Mouse (Mus musculus) frontal cortex, adult (tissue): Measurements from ENCODE around the gene Lrrc1.

Experiments
- ATAC-seq: cut with Nextera tagmentation; 2 replicates; pipeline ENCODE4 v1.9.2; 2017; ENCODE audit warnings: mild to moderate bottlenecking, moderate library complexity, mixed read lengths; ENCODE audit not compliant: low TSS enrichment

The Lrrc1 gene

DNA sequence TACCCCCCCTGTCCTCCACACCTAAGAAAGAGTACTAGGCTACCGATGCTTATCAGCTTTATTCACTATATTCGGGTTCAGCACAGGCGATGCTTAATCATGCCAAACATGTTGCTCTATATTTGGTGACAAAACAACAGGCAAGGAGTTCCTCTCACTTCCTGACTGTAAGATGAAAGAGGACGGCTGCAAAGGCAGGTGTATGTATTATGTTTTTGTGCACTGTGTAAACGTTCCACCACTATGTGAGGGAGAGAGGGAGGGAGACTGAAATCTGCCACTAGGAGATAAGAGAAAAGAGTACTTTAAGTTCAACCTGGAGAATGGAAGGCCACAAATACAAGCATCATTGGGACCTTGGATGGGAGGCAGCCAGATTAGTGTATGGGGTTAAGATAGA lies 77.7 kb downstream of the Lrrc1 start:
- no peak for ATAC-seq

DNA sequence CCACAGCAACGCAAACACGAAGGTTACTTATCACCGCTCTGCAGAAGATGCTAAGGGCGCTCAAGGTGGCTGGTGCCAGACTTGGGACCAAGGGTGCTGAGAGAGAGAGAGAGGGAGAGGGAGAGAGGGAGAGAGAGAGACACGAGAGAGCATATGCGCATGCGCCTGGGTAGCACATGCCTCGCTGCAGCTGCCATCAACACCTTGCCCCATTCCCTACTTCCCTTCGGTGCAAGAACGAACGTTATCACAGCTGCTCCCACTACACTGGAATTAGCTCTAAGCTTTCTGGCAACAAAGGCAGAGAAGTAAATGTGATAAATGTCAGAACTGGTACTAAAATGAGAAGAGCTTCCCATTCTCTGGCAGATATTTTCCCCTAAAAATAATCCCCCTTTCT lies 79.3 kb downstream of the Lrrc1 start:
- ATAC-seq, result 0 out of 2 replicates have a peak, but pooled peaks have one; percentile 47

DNA sequence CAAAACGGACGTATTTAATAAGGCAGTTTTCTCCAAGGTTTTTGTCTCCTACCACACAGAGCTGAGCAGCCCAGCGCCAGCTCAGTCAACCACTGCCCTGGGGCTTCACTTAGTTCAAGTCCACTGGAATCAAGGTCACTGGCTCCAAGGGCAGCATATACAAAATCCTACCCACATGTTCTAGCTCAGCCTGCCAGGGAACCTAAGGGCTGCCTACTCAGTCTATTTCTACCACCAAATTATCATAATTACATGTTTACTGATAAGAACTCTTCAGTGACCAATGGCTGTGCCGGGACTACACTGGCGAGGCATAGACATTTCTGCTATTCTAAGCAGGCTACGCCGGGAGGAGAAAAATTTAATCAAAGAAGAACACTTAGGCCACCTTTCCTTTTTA lies 80.8 kb downstream of the Lrrc1 start:
- ATAC-seq, result no peak

GRCm38 (mm10) chr9:77463195-77463594 lies 81.5 kb downstream of the Lrrc1 start:
- ATAC-seq, result no peak

- ATAC-seq, result no peak
Measured at GRCm38 (mm10) chr9:77461371-77461915, 83.2 kb downstream of the Lrrc1 start.

- ATAC-seq, result no peak
Measured at GRCm38 (mm10) chr9:77460408-77460807, 84.3 kb downstream of the Lrrc1 start.

DNA sequence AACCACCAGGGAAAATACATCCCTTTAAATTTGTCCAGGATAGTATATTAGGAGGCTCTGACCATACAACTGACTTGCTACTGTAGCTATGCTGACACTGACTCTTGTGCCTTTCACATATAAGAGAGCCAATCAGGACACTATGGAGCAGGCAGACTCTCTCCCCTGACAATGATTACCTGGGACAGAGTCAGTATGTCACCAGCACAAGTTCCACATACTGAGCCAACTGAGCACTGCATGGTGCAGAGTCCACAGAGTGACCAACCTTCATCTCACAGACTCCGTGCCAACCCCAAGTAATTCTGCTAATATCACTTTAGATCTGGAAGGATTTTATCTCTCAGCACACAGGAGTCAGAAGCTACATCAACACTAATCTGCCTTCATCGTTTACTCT lies 85.3 kb downstream of the Lrrc1 start:
- ATAC-seq, result no peak

DNA sequence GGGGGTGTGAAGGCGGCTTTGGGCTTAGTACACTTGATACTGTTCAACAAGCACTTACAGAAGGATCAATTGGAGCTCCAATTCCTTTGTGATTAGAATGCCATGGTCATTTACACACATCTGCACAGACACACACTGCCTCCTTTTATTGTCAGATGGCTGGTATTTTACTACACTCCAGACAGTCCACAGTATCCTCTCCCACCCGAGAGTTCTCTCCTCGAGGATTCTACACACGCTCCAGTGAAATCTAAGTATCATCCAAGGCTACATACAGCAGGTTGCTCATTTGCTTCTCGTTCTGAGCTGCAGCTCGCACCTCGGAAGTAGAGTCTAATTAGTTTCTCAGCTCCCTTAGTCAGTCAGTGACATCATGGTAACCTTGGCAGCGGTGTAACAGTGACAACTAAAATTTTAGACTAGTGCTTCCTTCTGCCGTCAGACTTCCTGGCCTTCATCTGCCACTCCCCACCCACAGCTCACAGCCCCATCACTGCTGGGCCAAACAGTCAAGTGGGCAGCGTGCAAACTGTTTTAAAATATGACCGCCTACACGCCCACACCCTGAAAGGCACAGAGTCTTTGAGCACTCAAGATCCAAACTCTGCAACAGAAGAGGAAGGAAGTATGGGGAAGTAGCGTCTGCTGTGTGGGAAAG lies 88.4 kb downstream of the Lrrc1 start:
- peak; percentile 86 for ATAC-seq

GRCm38 (mm10) chr9:77455439-77456168 lies 89.1 kb downstream of the Lrrc1 start:
- no peak for ATAC-seq

DNA sequence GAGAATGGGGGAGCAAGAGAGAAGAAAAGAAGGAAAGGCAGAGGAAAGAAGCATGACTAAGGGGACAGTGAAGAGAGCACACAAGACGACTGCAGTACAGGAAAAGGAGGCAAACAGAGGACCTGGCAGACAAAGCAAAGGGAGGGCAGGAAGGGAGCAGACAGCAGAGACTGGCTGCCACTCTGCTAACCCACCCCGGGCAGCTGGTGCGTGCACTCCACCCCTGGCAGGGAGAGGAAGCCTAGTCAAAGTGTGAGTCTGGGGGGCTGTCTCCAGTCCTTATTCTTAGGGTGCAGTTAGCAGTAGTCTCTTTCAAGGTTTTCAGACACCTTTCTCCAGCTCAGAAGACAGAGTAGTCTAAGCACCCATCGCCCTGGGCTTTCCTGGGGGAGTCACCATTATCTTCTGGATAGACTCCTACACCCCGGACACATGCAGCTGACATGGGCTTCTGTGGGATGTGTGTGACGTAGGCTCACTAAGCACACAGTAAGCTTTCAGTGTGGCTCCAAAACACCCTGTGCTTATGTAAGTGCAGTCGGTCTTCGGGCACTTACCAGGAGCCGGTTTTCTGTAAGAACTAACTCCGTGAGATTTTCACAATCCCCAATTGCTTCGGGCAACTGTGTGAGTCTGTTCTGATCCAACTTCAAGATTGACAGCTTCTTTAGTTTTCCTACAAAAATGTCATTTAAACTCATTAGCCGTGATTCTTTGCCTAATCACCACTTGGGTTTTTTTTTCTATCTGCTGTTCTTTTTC lies 92.4 kb downstream of the Lrrc1 start:
- peak; percentile 42 for ATAC-seq

DNA sequence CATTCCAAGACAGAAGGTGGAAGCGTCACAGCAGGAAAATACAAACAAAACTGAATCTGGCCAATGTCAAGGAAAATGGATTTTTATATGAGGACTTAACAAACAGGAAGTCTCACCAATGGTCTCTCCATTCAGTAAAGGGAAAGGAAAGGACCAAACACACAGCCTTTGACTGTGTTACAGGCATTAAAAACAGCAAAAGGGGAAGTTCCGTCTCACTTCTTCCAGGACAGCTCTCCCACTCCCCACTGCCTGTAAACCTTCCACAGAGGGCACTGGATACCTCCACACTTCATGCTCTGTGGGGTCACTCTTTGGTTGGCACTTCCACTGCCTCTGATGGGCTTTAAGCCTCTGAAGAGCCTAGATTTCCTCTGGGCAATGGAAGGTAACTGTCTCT lies 94.2 kb downstream of the Lrrc1 start:
- ATAC-seq, result no peak

DNA sequence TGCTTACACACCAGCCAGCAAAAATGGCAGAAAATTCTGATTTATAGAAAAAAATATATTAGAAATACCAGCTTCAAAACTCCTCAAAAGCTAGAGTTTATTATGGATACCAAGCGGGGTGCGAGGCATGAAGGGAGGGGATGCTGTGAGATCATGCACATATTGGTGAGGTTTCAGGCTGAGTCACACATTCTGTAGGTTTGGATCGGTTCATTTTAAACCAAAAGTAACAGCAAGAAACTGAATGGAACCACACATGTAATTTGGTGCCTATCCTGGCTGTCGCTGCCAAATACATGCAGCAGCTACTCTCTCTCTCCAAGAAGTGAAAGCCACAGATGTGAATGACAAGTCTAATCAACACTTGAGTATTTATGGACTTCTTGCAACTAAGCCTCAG lies 99.8 kb downstream of the Lrrc1 start:
- peak; percentile 79 for ATAC-seq

GRCm38 (mm10) chr9:77439371-77439770 lies 105.3 kb downstream of the Lrrc1 start:
- ATAC-seq, result no peak

DNA sequence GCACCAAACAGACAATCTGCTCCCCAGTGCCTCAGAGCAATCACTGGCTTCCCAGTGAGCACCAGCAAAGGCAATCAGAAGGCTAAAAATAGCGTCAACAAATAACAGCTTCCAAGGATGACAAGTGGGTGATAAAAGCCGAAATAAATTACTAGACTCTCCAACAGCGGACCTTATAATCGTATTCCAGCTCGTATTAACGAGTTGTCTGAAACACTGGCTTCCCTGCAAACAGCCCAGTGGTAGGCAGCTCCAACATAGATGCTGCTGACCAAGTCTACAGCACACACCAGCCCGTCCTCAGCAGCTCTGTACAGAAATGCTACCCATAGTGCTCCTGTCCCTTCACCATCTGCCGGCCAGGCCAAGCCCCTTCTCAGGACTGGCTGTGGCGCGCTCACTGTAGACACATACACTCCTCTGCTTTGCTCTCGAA lies 105.8 kb downstream of the Lrrc1 start:
- peak; percentile 52 for ATAC-seq

GRCm38 (mm10) chr9:77437131-77437530 lies 107.5 kb downstream of the Lrrc1 start:
- no peak for ATAC-seq

GRCm38 (mm10) chr9:77434965-77435364 lies 109.7 kb downstream of the Lrrc1 start:
- no peak for ATAC-seq

- ATAC-seq, result no peak
Measured at GRCm38 (mm10) chr9:77433476-77433875, 111.2 kb downstream of the Lrrc1 start.

- no peak for ATAC-seq
Measured at GRCm38 (mm10) chr9:77432030-77432429, 112.6 kb downstream of the Lrrc1 start.

DNA sequence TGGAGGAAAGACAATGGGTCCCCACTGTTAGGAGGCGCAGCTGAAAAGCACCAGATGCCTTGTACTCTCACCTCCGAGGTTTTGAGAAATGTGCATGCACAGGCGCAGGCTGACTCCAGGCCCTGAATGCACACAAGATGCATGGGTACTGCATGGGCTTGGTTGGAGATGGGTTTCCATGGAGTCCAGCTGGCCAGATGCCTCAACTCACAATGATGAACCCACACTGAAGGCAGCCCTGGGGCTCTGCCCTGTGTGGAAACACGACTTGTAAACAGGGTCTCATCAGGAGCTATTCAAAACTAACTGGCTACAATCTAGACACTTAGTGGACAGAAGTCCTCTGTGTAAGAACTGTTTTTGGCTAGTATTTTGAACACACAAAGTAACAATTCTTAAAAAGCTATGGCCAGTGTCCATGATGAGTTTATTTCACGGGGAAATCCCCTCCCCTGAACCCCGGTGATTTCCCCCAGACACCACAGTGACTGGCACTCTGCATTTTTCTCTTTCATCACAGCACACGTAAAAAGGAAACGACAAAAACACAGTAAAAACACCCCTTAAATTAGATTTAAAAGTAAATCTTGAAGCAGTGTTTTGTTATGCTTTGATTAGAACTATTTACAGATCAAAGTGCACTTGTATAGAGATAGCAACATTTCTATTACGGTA lies 114.1 kb downstream of the Lrrc1 start:
- no peak for ATAC-seq

DNA sequence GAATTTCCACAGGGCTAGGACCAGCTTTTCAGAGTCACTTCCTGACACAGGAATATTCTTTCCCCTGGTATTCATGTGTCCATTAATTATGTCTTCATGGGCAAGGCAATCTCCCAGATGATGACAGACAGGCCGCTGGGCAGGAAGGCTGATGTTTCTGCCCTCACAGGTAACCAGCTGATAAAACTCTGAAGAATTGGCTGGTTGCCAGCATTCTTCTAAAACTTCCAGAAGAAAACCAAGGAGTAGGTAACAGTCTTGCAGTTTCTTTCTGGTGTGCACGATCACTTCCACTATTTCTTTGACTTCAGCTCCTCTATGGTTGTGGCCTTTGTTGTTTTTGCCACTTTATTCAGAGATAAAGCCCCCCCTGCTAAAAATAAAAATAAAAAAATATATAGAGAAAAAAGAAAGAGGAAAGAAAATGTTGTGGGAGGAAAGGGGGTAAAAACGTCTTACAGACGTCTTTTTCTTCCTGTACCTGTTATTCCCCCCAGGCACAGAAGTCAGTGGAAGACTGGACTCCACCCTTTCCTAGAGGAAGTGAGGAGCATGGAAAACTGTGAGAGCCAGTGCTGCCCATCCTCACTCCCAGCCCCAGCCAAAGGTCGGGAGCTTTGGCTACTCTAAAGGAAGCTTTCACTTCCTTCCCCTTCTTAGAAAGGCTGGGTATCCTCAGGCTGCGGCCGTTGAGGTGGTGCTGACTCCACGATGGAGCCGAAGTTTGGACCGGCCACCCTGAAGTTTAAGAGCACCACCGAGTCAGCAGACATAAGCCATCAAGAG lies 115.2 kb downstream of the Lrrc1 start:
- no peak for ATAC-seq

GRCm38 (mm10) chr9:77428748-77429140 lies 115.9 kb downstream of the Lrrc1 start:
- no peak for ATAC-seq
